Mouse (Mus musculus): ENCODE measurements around the gene 1700013G24Rik.

The 1700013G24Rik gene

DNA sequence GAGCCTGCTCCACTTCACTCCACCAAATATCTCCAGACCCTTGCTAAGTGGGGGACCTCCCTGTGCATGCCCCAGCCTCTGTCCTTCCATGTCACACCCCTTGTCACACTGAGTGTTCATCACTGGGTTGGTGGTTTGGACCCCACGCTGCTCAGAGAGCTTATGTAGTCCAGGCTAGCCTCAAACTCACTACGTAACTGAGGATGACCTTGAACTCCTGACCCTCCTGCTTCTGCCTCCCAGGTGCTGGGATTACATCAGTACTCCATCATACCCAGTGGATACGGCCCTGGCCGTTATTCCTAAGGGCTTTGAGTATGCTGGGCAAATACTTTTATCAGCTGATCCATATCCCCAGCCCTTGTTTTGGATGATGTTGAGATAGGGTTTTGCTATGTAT, 40.1 kb downstream of the 1700013G24Rik start:
- DNase-seq (ENCODE audit: extremely low read depth, insufficient read length, low spot score): no peak

DNA sequence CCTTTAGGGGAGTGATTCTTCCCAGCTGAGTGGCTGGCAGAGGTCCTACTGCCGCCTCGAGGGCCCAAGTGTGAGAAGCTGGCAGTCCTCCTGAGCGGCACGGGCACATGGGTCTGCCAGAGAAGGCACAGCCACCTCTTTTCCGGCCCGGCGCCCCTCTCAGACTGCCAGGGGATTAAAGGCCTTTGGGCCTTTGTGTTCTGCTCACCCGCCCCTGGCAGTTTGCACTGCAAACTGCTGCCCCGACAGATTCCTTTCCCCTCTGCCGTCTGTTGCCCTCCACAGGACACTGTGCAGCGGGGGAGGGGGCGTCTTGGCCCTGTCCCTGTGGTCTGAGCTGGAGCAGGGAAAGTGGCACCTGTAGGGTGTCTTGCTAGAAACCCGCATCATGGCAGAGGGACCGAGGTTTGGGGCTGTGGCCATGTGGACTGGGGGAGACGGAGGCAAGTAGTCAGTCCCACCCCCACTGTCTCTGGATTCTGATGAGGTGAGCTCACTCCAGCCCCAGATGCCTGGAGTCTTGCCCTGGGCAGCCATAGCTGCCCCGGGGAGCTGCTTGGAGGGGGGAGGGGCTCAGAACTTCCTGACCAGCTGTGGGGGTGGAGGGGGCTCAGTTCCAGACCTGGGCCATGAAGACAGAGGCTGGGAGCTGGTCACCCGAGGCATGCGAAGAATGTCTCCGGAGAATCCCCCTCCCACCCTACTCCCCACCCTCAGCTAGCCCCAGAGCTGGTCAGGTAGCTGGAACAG, 41.8 kb downstream of the 1700013G24Rik start:
- peak; percentile 81 for DNase-seq (ENCODE audit: extremely low read depth, insufficient read length, low spot score)

DNA sequence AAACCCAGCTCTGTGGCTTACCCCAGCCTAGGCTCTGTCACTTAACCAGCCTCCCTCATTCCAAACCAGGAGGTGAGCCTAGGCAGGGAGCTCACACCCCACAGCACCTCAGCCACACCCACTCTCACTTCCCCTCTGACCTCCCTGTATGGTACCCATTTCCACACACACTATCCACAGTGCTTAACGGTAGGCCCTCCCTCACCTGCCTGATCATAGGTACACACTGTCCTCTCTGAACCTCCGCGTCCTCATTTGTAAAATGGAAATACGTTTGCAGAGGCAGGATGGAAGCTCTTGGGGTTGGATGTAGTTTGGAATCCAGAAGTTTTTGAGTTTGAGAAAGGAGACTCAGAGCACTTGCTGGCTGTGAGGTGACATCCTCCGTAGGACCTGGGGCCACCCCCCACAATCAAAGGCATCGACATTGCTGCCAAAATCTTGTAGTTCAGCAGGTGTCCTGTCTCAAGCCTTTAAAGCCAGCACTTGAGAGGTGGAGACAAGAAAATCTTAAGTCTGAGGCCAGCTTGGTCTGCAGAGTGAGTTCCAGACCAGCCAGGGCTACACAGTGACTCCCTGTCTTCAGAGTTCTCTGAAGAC, 42.5 kb downstream of the 1700013G24Rik start:
- no peak for DNase-seq (ENCODE audit: extremely low read depth, insufficient read length, low spot score)

DNA sequence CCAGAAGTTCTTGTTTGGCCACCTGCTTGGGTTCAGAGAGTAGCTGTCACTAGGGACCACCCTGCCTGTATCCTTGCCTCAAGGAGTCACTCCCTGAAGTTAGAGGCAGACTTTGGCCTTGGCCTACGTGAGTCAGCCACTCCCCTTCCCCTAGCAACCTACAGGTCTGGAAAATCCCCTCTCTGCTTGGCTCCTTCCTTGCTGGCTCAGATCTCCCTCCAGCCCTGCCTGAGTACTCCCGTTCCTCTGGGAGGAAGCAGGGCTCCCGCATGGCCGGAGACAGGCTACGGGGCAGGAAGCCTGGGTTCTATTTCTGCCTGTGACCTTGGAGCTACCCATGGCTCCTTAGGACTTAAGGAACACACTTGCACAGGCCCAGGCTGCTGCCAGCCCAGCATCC, 44.3 kb downstream of the 1700013G24Rik start:
- DNase-seq (ENCODE audit: extremely low read depth, insufficient read length, low spot score): no peak

DNA sequence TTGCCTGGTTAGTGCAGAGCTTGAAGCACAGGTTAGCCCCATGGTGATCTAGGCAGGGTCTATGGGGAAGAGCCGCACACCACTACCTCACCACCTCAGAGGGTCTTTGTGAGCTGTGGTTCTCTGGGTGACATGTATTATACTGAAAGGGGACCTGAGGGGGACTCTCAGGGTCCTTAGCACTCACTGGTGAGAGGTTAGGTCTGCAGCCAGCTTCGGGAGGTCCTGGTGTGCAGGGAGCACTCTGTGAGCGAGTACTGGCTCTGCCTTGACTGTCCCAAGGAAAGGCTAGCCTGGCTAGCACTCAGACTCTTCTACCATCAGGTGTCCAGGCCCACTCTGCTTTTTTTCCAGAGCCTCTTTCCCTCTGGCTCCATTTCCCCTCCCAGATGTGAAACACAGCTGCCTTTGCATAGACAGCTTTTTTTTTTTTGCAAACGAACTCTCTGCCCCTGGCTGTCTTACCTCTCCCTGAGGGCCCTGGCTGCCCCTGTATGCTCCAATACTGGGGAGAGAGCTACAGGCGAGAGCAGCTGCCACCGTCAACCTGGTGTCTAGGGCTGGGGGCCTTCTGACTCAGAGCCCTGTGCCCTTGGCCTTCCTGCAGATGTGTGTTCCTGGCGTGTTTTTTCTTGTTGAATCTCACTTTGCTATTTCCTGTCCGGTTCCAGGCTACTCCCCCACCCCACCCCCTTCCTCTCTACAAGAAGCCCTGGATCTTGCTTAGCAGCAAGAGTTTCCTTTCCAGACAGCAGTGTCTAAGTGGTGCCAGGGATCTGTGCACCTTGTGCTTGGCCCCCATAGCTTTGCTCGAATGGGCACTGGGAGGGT, 45.0 kb downstream of the 1700013G24Rik start:
- DNase-seq (ENCODE audit: extremely low read depth, insufficient read length, low spot score): peak; percentile 68

DNA sequence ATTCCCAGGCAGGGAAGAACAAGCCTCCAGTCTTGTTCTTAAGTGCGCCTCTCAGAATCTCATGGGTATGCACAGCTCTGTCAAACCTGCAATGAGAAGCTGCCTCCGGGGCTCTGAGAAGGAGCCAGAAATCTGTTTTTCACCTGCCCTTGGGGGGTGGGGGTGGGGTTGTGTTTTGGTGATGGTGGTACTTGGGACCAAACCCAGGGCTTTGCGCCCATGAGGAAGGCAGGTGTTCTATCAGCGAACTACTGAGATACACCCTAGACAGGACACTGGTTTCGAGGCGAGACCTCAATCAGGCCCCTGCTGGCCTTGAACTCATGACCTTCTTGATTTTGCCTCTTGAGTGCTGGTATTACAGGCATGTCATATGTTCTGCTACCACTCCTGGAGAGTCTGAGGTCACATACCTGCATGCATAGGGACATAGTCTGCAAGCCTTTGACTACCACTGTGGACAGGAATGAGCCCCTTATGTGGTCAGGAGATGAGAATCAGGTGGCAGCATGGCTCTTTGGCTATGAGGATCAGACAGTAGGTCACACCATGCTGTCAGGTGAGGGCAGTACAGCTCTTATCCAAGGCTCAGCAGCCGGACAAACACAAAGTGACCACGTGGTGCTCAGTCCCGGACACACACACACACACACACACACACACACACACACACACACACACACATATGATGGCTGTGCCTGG, 45.9 kb downstream of the 1700013G24Rik start:
- DNase-seq (ENCODE audit: extremely low read depth, insufficient read length, low spot score): no peak

DNA sequence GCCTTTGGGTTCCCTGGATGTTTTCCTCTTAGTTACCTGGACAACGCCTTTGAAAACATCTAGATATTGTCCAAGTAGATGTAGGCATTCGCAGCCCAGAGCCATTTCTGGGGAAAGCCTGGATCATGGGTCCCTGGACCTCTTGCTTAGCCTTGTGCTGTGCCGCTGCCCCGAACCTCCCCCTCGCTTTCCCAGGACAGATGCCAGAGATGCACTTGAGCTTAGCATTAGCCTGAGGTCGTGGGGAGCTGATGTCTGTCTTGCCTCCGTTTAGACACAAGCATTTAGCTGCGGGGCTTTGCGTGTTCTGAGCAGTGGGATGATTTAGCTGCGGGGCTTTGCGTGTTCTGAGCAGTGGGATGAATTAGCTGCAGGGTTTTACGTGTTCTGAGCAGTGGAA, 47.1 kb downstream of the 1700013G24Rik start:
- DNase-seq (ENCODE audit: extremely low read depth, insufficient read length, low spot score): no peak

DNA sequence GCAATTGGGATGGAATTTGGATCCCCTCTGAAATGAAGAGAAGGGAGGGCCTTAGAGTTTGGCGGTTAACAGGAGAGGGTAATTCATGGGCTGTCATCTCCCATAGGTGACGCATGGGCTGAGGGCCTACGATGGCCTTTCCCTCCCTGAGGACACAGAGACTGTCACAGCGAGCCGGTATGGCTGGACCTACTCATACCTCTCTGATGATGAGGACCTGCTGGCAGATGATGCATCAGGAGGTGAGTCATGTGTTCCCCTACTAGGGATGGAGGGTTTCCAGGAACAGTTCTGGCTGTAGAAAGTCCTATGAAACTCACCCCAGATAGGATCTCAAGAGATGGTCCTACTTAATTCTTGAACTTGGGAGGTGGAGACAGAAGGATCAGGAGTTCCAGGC, 47.9 kb downstream of the 1700013G24Rik start:
- DNase-seq (ENCODE audit: extremely low read depth, insufficient read length, low spot score): peak; percentile 76

DNA sequence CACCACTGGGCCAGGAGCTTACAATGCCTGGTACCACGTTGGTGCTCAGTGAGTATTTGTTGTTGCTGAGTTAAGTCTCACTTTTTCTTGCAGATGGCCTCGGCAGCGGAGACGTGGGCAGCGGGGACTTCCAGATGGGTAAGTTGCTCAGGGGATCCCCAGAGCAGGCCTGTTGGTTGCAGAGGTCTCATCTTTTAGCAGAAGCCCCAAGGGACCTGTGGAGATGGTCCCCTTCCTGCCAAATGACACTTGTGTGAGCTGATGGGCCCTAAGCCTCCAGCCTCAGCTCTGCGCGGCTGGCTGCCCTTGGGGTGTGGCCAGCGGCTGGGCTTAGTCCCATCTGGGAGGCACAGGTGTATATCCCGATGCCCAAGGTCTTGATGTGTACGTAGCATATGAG, 49.1 kb downstream of the 1700013G24Rik start:
- DNase-seq (ENCODE audit: extremely low read depth, insufficient read length, low spot score): no peak

DNA sequence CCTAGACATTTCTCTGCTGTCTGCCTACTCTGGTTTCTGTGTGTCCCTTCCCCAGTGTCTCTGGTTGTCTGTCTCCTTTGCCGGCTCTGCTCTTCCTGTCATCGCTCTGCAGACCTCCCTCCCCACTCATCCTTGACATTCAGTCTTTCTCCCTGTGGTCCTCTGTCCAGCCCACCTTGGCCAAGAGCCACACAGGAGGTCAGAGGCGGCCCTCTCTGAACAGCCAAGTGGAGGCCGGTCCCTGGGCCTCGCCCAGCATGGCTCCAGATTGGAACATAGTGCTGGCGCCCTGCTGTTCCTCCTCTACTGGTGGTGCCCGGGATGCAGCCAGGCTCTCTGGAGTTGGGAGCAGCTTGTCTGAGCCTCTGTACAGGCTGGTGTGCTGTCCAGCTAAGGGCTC, 49.7 kb downstream of the 1700013G24Rik start:
- DNase-seq (ENCODE audit: extremely low read depth, insufficient read length, low spot score): no peak

DNA sequence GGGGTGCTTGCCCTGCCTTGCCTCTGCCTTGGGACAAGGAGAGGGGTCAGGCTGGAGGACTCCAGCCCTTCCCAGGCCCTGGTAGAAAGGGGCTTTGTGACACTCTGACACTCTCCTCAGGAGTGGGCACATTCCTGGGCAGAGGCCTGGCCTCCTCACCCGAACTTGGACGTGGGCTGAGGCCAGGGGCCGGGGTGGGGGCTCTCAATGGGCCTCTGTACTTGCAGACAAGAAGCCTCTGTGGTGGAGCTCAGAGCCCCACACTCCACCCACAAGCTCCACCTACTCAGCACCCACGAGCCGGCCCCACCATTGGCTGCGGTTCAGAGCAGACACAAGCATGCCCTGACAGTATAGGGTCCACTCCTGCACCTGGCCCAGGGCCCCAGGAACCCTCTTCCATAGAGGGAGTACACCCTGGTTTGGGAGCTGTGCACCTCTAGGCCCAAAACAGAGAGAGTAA, 50.5 kb downstream of the 1700013G24Rik start:
- DNase-seq (ENCODE audit: extremely low read depth, insufficient read length, low spot score): no peak

Data from 3134 (cell line).